Mouse (Mus musculus): Measurements from ENCODE around the gene Trim40.

The Trim40 gene

GRCm38 (mm10) chr17:36839001-36839400, 50.9 kb downstream of the Trim40 start:
- no peak for DNase-seq (ENCODE audit: low spot score)

- DNase-seq (ENCODE audit: low spot score) = peak; percentile 94
These were observed 52.9 kb downstream of the Trim40 start, which contains the start of gene Trim26 for GRCm38 (mm10) chr17:36836874-36837647. Trim26 (plus strand) TSS chr17:36837134.

GRCm38 (mm10) chr17:36836427-36836812, 53.5 kb downstream of the Trim40 start:
- DNase-seq (ENCODE audit: low spot score) = no peak

GRCm38 (mm10) chr17:36835591-36836426, 54.1 kb downstream of the Trim40 start:
- no peak for DNase-seq (ENCODE audit: low spot score)

- no peak for DNase-seq (ENCODE audit: low spot score)
These were observed 57.2 kb downstream of the Trim40 start for GRCm38 (mm10) chr17:36832694-36833093.
